Mouse (Mus musculus) testis, adult 2 months (tissue): ENCODE measurements around the gene Rfesd.

Source experiments
- CTCF ChIP-seq: fragments of 200-500 bp; IDR thresholded peaks from 2 replicates; pipeline ENCODE4 v1.5.1; 2012; ENCODE audit warnings: low read depth, mild to moderate bottlenecking, inconsistent platforms, low read length, moderate library complexity; ENCODE audit not compliant: control insufficient read depth, insufficient read depth, insufficient replicate concordance
- POLR2A ChIP-seq: fragments of 200-500 bp; IDR thresholded peaks from 2 replicates; pipeline ENCODE4 v1.6.1; 2012; ENCODE audit warnings: low read depth, mild to moderate bottlenecking, inconsistent platforms, low read length, moderate library complexity; ENCODE audit not compliant: control insufficient read depth

DNA sequence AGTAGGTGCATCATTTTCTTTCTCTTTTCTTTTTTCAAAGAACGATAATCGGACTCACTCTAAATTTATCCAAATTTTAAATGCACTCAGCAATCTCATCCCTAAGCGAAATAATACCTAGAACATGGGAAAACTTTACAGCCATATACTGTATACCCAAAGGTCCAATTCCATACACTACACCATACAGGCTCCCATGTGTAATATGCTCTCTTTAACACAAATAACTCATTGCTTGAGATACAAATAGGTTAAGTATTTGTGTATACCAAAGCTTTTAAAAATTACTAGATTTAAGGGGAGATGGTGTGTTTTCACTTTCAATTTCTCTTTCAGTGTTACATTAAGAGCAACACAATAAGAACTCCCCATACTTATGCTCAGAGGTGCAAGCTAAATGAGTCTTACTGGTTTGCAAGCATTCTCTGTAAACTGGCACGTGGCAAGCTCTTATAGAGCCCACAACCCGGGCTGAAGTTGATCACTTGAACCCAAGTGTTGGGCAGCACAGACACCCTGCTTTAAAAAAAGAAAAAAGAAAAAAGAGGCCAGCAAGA lies 403 bp upstream of the Rfesd start:
- TF ChIP-seq CTCF (no peak), POLR2A (no peak)
